ENCODE assay signal across 8 mouse cellular contexts in genomic region chr2:146414484-146415291, GRCm38 (mm10).
A peak's percentile ranks its signal among the peaks of the same experiment; 100 is the strongest.
DNase-seq lines count a peak whose midpoint lies in the region; ATAC-seq and TF ChIP-seq lines count a peak whose summit lies in the region.

No protein-coding gene starts in this region.

- no peak overlapping the region for H3K4me3 ChIP-seq in liver, postnatal 0 days (ENCODE audit: low read depth, low read length)
- no peak overlapping the region for H3K4me3 ChIP-seq in olfactory bulb, adult 2 months (ENCODE audit: insufficient read depth, low read depth, low read length)

- WGBS in liver, postnatal 0 days (ENCODE audit: insufficient replicate concordance) = 48% methylated on average over 8 of the region's 8 CpGs
- 23% methylated on average over 8 of the region's 8 CpGs for WGBS in olfactory bulb, adult 2 months

- peak; percentile 58 for DNase-seq in 416B (ENCODE audit: low read depth)
- DNase-seq in adrenal gland, postnatal 10 days = peak; percentile 84
- DNase-seq in embryo, embryonic 9.5 days (ENCODE audit: extremely low spot score) = peak; percentile 61
- DNase-seq in heart, adult 9 months (ENCODE audit: low spot score in 2 of 2) = peak; percentile 36 to 58
- peak; percentile 72 for DNase-seq in kidney, postnatal 14 days
- peak; percentile 67 for DNase-seq in liver, postnatal 0 days
- DNase-seq in thymus, adult 18-20 months = peak; percentile 5 to 25

- H3K9ac ChIP-seq in liver, postnatal 0 days (replicated peaks) = no peak overlapping the region

- TF ChIP-seq CTCF in liver, postnatal 0 days (IDR thresholded peaks at IDR 0.05; ENCODE audit: low read depth) = peak; percentile 75
- TF ChIP-seq CTCF in olfactory bulb, adult 2 months (IDR thresholded peaks at IDR 0.05; ENCODE audit: insufficient read depth, low read depth, low read length) = peak; percentile 33; the same call in 1 of the 2 replicates

- 0 out of 2 replicates have a peak, but pooled peaks have one; percentile 33 for ATAC-seq in liver, postnatal 0 days

- H3K27ac ChIP-seq in liver, postnatal 0 days (ENCODE audit: low read depth) = no peak overlapping the region
- no peak overlapping the region for H3K27ac ChIP-seq in olfactory bulb, adult 2 months (ENCODE audit: insufficient read depth, low read depth, low read length)

- TF ChIP-seq EP300 in liver, postnatal 0 days (IDR thresholded peaks at IDR 0.05; ENCODE audit: low read depth) = no peak

- no peaks in the 10 kb centered on the region for H3K9me3 ChIP-seq in liver, postnatal 0 days (ENCODE audit: low read length)

- TF ChIP-seq POLR2A in olfactory bulb, adult 2 months (IDR thresholded peaks at IDR 0.05; ENCODE audit: insufficient read depth, low read depth, low read length) = no peak

- peaks cover 12% of the 10 kb centered on the region; the same call in 1 of the 2 replicates for H3K36me3 ChIP-seq in liver, postnatal 0 days (replicated peaks; ENCODE audit: insufficient read depth, low read length)

- no peaks in the 10 kb centered on the region for H3K27me3 ChIP-seq in liver, postnatal 0 days (ENCODE audit: insufficient read depth, low read length)

- no peaks in the 10 kb centered on the region for H3K4me1 ChIP-seq in liver, postnatal 0 days (ENCODE audit: insufficient read depth)
- no peaks in the 10 kb centered on the region for H3K4me1 ChIP-seq in olfactory bulb, adult 2 months (ENCODE audit: control insufficient read depth, insufficient read depth, low read length)

- no peak overlapping the region for H3K4me2 ChIP-seq in liver, postnatal 0 days (ENCODE audit: low read depth, low read length)

Comparison
In these comparisons a context has a peak if more than half of its experiments do, and no peak if none do; other contexts are left out.
1. DNase-seq: peak in every context shown above with its lines; median percentile 84 in adrenal gland, postnatal 10 days; 72 in kidney, postnatal 14 days; 67 in liver, postnatal 0 days; 61 in embryo, embryonic 9.5 days; 58 in 416B; 47 in heart, adult 9 months; 15 in thymus, adult 18-20 months.